19 mouse cellular contexts compared by ENCODE assay signal in the genomic region with DNA sequence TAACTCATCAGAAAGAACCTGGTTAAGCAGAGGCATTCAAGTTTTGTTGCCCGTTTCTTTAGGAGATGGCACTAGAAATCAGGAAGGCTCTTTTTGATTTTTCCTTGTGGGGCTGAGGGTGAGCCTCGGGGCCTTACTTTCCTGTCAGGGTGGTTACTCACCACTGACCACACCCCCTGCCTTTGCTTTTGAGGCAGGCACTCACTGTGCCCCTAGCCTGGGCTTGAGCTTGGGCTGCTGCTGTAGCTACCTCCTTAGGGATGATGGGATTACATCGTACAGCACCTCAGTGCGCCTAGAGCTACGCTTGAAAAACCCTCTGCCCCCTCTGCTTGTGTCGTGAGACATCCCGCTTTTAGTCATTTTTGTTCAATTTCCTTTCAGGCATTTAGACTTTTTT.
"Had no signal": no experiment of that assay in that cellular context is flagged by ENCODE, and none has a peak within 500 bp of the region (broad histone marks: within the 10 kb centered on the region; RNA-seq: fewer than 3 reads in every experiment).

No protein-coding gene starts in this region.

- H3K27me3 ChIP-seq: limb, embryonic 12.5 days; limb, embryonic 15.5 days; lung, embryonic 15.5 days; megakaryocyte, embryonic 14.5 days had no signal

- DNase-seq: kidney, postnatal 25 days; lung, adult 18-20 months; lung, postnatal 10 days; lung, postnatal 36 days; right cerebral cortex, adult 18-20 months; right cerebral cortex, postnatal 14 days; right cerebral cortex, postnatal 4 days; thymus, adult 2 months; thymus, postnatal 14 days; thymus, postnatal 4 days had no signal

- H3K27ac ChIP-seq: kidney, postnatal 0 days; limb, embryonic 12.5 days; limb, embryonic 15.5 days; liver, embryonic 14.5 days; lung, embryonic 15.5 days; stomach, postnatal 0 days had no signal

- H3K9me3 ChIP-seq: limb, embryonic 12.5 days; limb, embryonic 15.5 days; lung, embryonic 15.5 days; megakaryocyte, embryonic 14.5 days had no signal

- H3K4me2 ChIP-seq: limb, embryonic 12.5 days; limb, embryonic 15.5 days; liver, embryonic 11.5 days; lung, embryonic 15.5 days; midbrain, embryonic 11.5 days had no signal

- H3K4me1 ChIP-seq: limb, embryonic 15.5 days had no signal

- H3K4me3 ChIP-seq: limb, embryonic 12.5 days; limb, embryonic 15.5 days; lung, embryonic 15.5 days; megakaryocyte, embryonic 14.5 days had no signal

- H3K9ac ChIP-seq: limb, embryonic 12.5 days; limb, embryonic 15.5 days; liver, embryonic 14.5 days; lung, embryonic 15.5 days had no signal
